Mouse (Mus musculus) small intestine, adult 2 months (tissue): ENCODE data around the gene Tbc1d2b. TPM values are rescaled to one million over a fixed set of nuclear protein-coding genes. Genes with fewer than 3 reads are reported as not detected.

Experiments used
- H3K27ac ChIP-seq: fragments of 200-500 bp; 2 replicates; pipeline ENCODE4 v1.5.1; 2012; ENCODE audit warnings: low read depth, low read length, control low read depth, inconsistent platforms; ENCODE audit not compliant: insufficient read depth
- H3K27me3 ChIP-seq: fragments of 200-500 bp; 2 replicates; pipeline ENCODE4 v1.6.1; 2012; ENCODE audit warnings: mild to moderate bottlenecking, moderate library complexity, low read length, inconsistent platforms; ENCODE audit not compliant: control insufficient read depth, insufficient read depth
- H3K36me3 ChIP-seq: fragments of 200-500 bp; 2 replicates; pipeline ENCODE4 v1.6.1; 2012; ENCODE audit warnings: mild to moderate bottlenecking, low read length, control low read depth, inconsistent platforms; ENCODE audit not compliant: control insufficient read depth, insufficient read depth
- H3K4me1 ChIP-seq: fragments of 200-500 bp; 2 replicates; pipeline ENCODE4 v1.6.1; 2012; ENCODE audit warnings: low read length, inconsistent platforms, mixed read lengths; ENCODE audit not compliant: control insufficient read depth, insufficient read depth, insufficient read length
- H3K4me3 ChIP-seq: fragments of 200-500 bp; 2 replicates; pipeline ENCODE4 v1.5.1; 2012; ENCODE audit warnings: low read depth, mild to moderate bottlenecking, control low read depth, inconsistent platforms, low read length, moderate library complexity
- CTCF ChIP-seq: fragments of 200-500 bp; IDR thresholded peaks from 2 replicates; pipeline ENCODE4 v1.5.1; 2012; ENCODE audit warnings: low read depth, mild to moderate bottlenecking, control low read depth, inconsistent platforms, low read length, moderate library complexity, mixed read lengths; ENCODE audit not compliant: insufficient replicate concordance, insufficient read length; ENCODE audit errors: extremely low read depth
- POLR2A ChIP-seq: fragments of 200-500 bp; IDR thresholded peaks from 2 replicates; pipeline ENCODE4 v1.6.1; 2012; ENCODE audit warnings: low read depth, mild to moderate bottlenecking, control low read depth, inconsistent platforms, low read length, moderate library complexity
- WGBS: fragments of 180-500 bp; shearing (Covaris S2); methylation state at CpG from one replicate; pipeline ENCODE4 v1.1.7; 2018; 5-methylcytosine and 5-hydroxymethylcytosine counted together
- polyA plus RNA-seq: library from polyadenylated mRNA; depleted of rRNA; stranded (reverse); fragments of >200 nt; gene quantifications from 2 replicates; pipeline ENCODE4 v1.2.3, GENCODE M21; 2012

The Tbc1d2b gene
- polyA plus RNA-seq, 1 experiment: 13.1 TPM

- peaks cover 11% of the 10 kb centered on the region for H3K36me3 ChIP-seq
- WGBS: 69% methylated on average over 10 of the region's 10 CpGs
- no peaks in the 10 kb centered on the region for H3K27me3 ChIP-seq
- H3K4me1 ChIP-seq: no peaks in the 10 kb centered on the region; the same call in 1 of the 2 replicates
- H3K27ac ChIP-seq: peak overlapping the region; percentile 35
- H3K4me3 ChIP-seq: no peak overlapping the region
- TF ChIP-seq POLR2A (no peak), CTCF (no peak)
These were observed 35.2 kb downstream of the Tbc1d2b start for GRCm38 (mm10) chr9:90235258-90235882.

- Histone ChIP-seq H3K27ac (peak overlapping the region; percentile 35), H3K4me1 (no peaks in the 10 kb centered on the region; the same call in 1 of the 2 replicates), H3K27me3 (no peaks in the 10 kb centered on the region), H3K36me3 (peaks cover 8% of the 10 kb centered on the region), H3K4me3 (no peak overlapping the region)
- no peak for TF ChIP-seq CTCF
- no peak for TF ChIP-seq POLR2A
- WGBS: 82% methylated on average over 5 of the region's 5 CpGs
These were observed 35.8 kb downstream of the Tbc1d2b start for GRCm38 (mm10) chr9:90234786-90235185.

- TF ChIP-seq POLR2A (no peak), CTCF (no peak)
- H3K4me1 ChIP-seq: no peaks in the 10 kb centered on the region; the same call in 1 of the 2 replicates
- H3K27me3 ChIP-seq: no peaks in the 10 kb centered on the region
- H3K36me3 ChIP-seq: peaks cover 3% of the 10 kb centered on the region
- no peak overlapping the region for H3K4me3 ChIP-seq
- 93% methylated on average over 5 of the region's 5 CpGs for WGBS
- H3K27ac ChIP-seq: no peak overlapping the region
These were observed 36.6 kb downstream of the Tbc1d2b start for GRCm38 (mm10) chr9:90233906-90234419.

- H3K4me3 ChIP-seq: no peak overlapping the region
- 77% methylated on average over 8 of the region's 8 CpGs for WGBS
- H3K4me1 ChIP-seq: no peaks in the 10 kb centered on the region; the same call in 1 of the 2 replicates
- no peak for TF ChIP-seq CTCF
- TF ChIP-seq POLR2A: no peak
- H3K27me3 ChIP-seq: no peaks in the 10 kb centered on the region
- H3K27ac ChIP-seq: peak overlapping the region; percentile 32; the same call in 1 of the 2 replicates
- peaks cover 8% of the 10 kb centered on the region for H3K36me3 ChIP-seq
These were observed 37.6 kb downstream of the Tbc1d2b start for GRCm38 (mm10) chr9:90232781-90233690.

- WGBS: 84% methylated on average over 12 of the region's 12 CpGs
- Histone ChIP-seq H3K4me1 (no peaks in the 10 kb centered on the region), H3K27ac (peak overlapping the region; percentile 39), H3K36me3 (peaks cover 49% of the 10 kb centered on the region), H3K27me3 (no peaks in the 10 kb centered on the region), H3K4me3 (no peak overlapping the region)
- peak; percentile 19; the same call in 1 of the 2 replicates for TF ChIP-seq CTCF
- TF ChIP-seq POLR2A: no peak
These were observed 43.4 kb downstream of the Tbc1d2b start for GRCm38 (mm10) chr9:90227171-90227570.

GRCm38 (mm10) chr9:90226742-90227096 lies 43.9 kb downstream of the Tbc1d2b start:
- Histone ChIP-seq H3K4me3 (no peak overlapping the region), H3K27me3 (no peaks in the 10 kb centered on the region), H3K36me3 (peaks cover 53% of the 10 kb centered on the region), H3K27ac (peak overlapping the region; percentile 39), H3K4me1 (no peaks in the 10 kb centered on the region)
- WGBS: 89% methylated on average over 2 of the region's 2 CpGs
- TF ChIP-seq POLR2A (no peak), CTCF (no peak)

GRCm38 (mm10) chr9:90226081-90226741 lies 44.4 kb downstream of the Tbc1d2b start:
- Histone ChIP-seq H3K4me3 (peak overlapping the region; percentile 34), H3K36me3 (peaks cover 53% of the 10 kb centered on the region), H3K27me3 (no peaks in the 10 kb centered on the region), H3K27ac (peak overlapping the region; percentile 53; the same call in 1 of the 2 replicates), H3K4me1 (no peaks in the 10 kb centered on the region)
- TF ChIP-seq CTCF (no peak), POLR2A (no peak)
- 80% methylated on average over 21 of the region's 21 CpGs for WGBS
